Mouse (Mus musculus): Measurements from ENCODE around the gene Timm22.

- no peak for TF ChIP-seq CTCF (IDR thresholded peaks at IDR 0.05)
- TF ChIP-seq POLR2A (IDR thresholded peaks at IDR 0.05; ENCODE audit: insufficient read depth, low read depth, low read length): no peak
- TF ChIP-seq EP300 (IDR thresholded peaks at IDR 0.05; ENCODE audit: insufficient read depth, low read depth, low read length): no peak
Observed at GRCm38 (mm10) chr11:76366720-76367119, 40.0 kb upstream of the Timm22 start.
